ENCODE assay signal across 15 mouse cellular contexts in the genomic region with DNA sequence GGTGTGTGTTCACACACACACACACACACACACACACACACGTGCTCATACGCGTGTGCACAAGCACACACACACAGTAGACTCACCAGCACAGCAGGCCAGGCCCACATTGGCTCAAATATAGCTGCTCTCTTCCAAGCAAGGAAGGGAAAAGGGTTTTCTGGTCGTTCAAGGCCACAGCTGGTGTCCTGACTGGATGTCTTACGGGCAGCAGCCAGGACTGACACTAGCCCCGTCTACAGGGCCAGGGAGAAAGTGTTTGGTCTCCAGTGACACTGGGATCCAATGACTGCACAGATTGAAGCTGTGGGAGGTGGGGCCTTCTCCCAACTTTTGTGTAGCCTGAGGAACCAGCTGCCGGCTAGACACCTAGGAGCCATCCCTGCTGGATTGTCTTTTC. TPM values are rescaled to one million over a fixed set of nuclear protein-coding genes. Genes with fewer than 3 reads are reported as not detected.
DNase-seq lines count a peak whose midpoint lies in the region; ATAC-seq and TF ChIP-seq lines count a peak whose summit lies in the region.
"Had no signal": no experiment of that assay in that cellular context is flagged by ENCODE, and none has a peak within 500 bp of the region (broad histone marks: within the 10 kb centered on the region; RNA-seq: fewer than 3 reads in every experiment).

No protein-coding gene starts in this region.

- no peak overlapping the region for H3K4me3 ChIP-seq in kidney, adult 2 months (ENCODE audit: insufficient read depth, low read depth, low read length)
- no peak overlapping the region for H3K4me3 ChIP-seq in hindbrain, embryonic 11.5 days (ENCODE audit: low read depth, low read length)
- H3K4me3 ChIP-seq: embryonic facial prominence, embryonic 12.5 days; forebrain, embryonic 12.5 days; hindbrain, embryonic 15.5 days; limb, embryonic 13.5 days; lung, embryonic 15.5 days; midbrain, embryonic 12.5 days had no signal

- no peak overlapping the region for H3K27ac ChIP-seq in kidney, adult 2 months (ENCODE audit: insufficient read depth, low read depth, low read length)
- H3K27ac ChIP-seq in hindbrain, embryonic 11.5 days (ENCODE audit: low read depth, low read length): no peak overlapping the region
- H3K27ac ChIP-seq: embryonic facial prominence, embryonic 12.5 days; forebrain, embryonic 12.5 days; hindbrain, embryonic 15.5 days; limb, embryonic 13.5 days; lung, embryonic 15.5 days; midbrain, embryonic 12.5 days had no signal

- peak; percentile 58 to 64 for DNase-seq in adrenal gland, adult (ENCODE audit: inconsistent age in 2 of 2, low spot score in 1 of 2)
- DNase-seq in adrenal gland, adult 8-10 months: no peak
- DNase-seq in kidney, adult 2 months: no peak
- DNase-seq in kidney, adult 18-20 months: no peak
- DNase-seq in 416B (ENCODE audit: low read depth): peak; percentile 37
- DNase-seq in heart, adult 9 months (ENCODE audit: low spot score in 2 of 2): peak; percentile 74 to 81
- no peak for DNase-seq in layer of hippocampus, adult 8-10 months (ENCODE audit: low spot score in 2 of 2)
- no peak for DNase-seq in hindbrain, embryonic 11.5 days (ENCODE audit: low spot score)
- DNase-seq: kidney, postnatal 14 days had no signal

- TF ChIP-seq POLR2A in kidney, adult 2 months (IDR thresholded peaks at IDR 0.05; ENCODE audit: low read depth, low read length): no peak

- ATAC-seq in hindbrain, embryonic 11.5 days (ENCODE audit: low FRiP score): no peak

- H3K4me2 ChIP-seq in hindbrain, embryonic 11.5 days (replicated peaks; ENCODE audit: low read depth, low read length): no peak overlapping the region
- H3K4me2 ChIP-seq: embryonic facial prominence, embryonic 12.5 days; forebrain, embryonic 12.5 days; hindbrain, embryonic 15.5 days; limb, embryonic 13.5 days; lung, embryonic 15.5 days; midbrain, embryonic 12.5 days had no signal

- H3K9me3 ChIP-seq in hindbrain, embryonic 11.5 days (ENCODE audit: control insufficient read depth, low read length): no peaks in the 10 kb centered on the region
- H3K9me3 ChIP-seq: embryonic facial prominence, embryonic 12.5 days; forebrain, embryonic 12.5 days; hindbrain, embryonic 15.5 days; limb, embryonic 13.5 days; lung, embryonic 15.5 days; midbrain, embryonic 12.5 days had no signal

- WGBS in kidney, adult 2 months: 71% methylated on average over 7 of the region's 7 CpGs
- WGBS in hindbrain, embryonic 11.5 days: 68% methylated on average over 7 of the region's 7 CpGs

- H3K9ac ChIP-seq in hindbrain, embryonic 11.5 days (ENCODE audit: low read depth, low read length): no peak overlapping the region
- H3K9ac ChIP-seq: embryonic facial prominence, embryonic 12.5 days; forebrain, embryonic 12.5 days; hindbrain, embryonic 15.5 days; limb, embryonic 13.5 days; lung, embryonic 15.5 days; midbrain, embryonic 12.5 days had no signal

- TF ChIP-seq CTCF in kidney, adult 2 months (conservative IDR thresholded peaks at IDR 0.05; ENCODE audit: insufficient read depth, insufficient read length, low read depth, low read length): 0 out of 2 replicates have a peak, but pooled peaks have one; percentile 12

- no peaks in the 10 kb centered on the region for H3K27me3 ChIP-seq in kidney, adult 2 months (replicated peaks; ENCODE audit: control insufficient read depth, insufficient read depth, low read length)
- no peaks in the 10 kb centered on the region for H3K27me3 ChIP-seq in hindbrain, embryonic 11.5 days (ENCODE audit: control insufficient read depth, insufficient read depth, low read length)
- H3K27me3 ChIP-seq: embryonic facial prominence, embryonic 12.5 days; forebrain, embryonic 12.5 days; hindbrain, embryonic 15.5 days; limb, embryonic 13.5 days; lung, embryonic 15.5 days; midbrain, embryonic 12.5 days had no signal

- H3K4me1 ChIP-seq in kidney, adult 2 months (ENCODE audit: control insufficient read depth, insufficient read depth, low read length): 0 out of 2 replicates have a peak, but pooled peaks cover 2% of the 10 kb centered on the region
- H3K4me1 ChIP-seq in hindbrain, embryonic 11.5 days (replicated peaks; ENCODE audit: control insufficient read depth, insufficient read depth, low read length): no peaks in the 10 kb centered on the region
- H3K4me1 ChIP-seq: embryonic facial prominence, embryonic 12.5 days; lung, embryonic 15.5 days had no signal

- no peaks in the 10 kb centered on the region for H3K36me3 ChIP-seq in kidney, adult 2 months (ENCODE audit: control insufficient read depth, insufficient read depth, low read length)
- H3K36me3 ChIP-seq in hindbrain, embryonic 11.5 days (ENCODE audit: control insufficient read depth, insufficient read depth, low read length): no peaks in the 10 kb centered on the region
- H3K36me3 ChIP-seq: embryonic facial prominence, embryonic 12.5 days; forebrain, embryonic 12.5 days; hindbrain, embryonic 15.5 days; limb, embryonic 13.5 days; lung, embryonic 15.5 days; midbrain, embryonic 12.5 days had no signal

RNA-seq across cellular contexts. Expression of gene Man1c1, which starts 52.7 kb away (rescaled TPM):
- total RNA-seq in adrenal gland, adult 8-10 months (2022): 10 to 100 TPM; 15.3 to 41.3 (median 29.9) TPM
- polyA plus RNA-seq in kidney, adult 2 months (2012; rRNA removed): 4.6 and 4.7 TPM in 2 replicates
- total RNA-seq in layer of hippocampus, adult 8-10 months (2022): 10 to 100 TPM; 24.6 to 31.4 (median 28.1) TPM
- polyA plus RNA-seq in hindbrain, embryonic 11.5 days (2014; fragmentation: Nextera tagmentation; extraction: Ambion mirVana): 3.8 and 5.3 TPM in 2 replicates

Comparison
In these comparisons a context has a peak if more than half of its experiments do, and no peak if none do; other contexts are left out.
1. DNase-seq: peak in adrenal gland, adult (2 of 2), 416B (single experiment) and heart, adult 9 months (2 of 2); none in adrenal gland, adult 8-10 months (single experiment), kidney, adult 2 months (single experiment), kidney, adult 18-20 months (single experiment), layer of hippocampus, adult 8-10 months (0 of 2) and hindbrain, embryonic 11.5 days (single experiment).